Mouse (Mus musculus): ENCODE results near the gene Lpp. TPM values are rescaled to one million over a fixed set of nuclear protein-coding genes. Genes with fewer than 3 reads are reported as not detected.

The Lpp gene
- total and polyA plus RNA-seq, 3 experiments = 0.64 to 1.2 (median 0.68) TPM

- Histone ChIP-seq H3K79me2 (replicated peaks; ENCODE audit: control insufficient read depth, extremely low read depth, insufficient read depth, poor library complexity, severe bottlenecking) (no peaks in the 10 kb centered on the region), H3K27me3 (replicated peaks) (no peaks in the 10 kb centered on the region), H3K4me2 (ENCODE audit: insufficient read depth, low read depth, poor library complexity, severe bottlenecking) (no peak overlapping the region), H3K27ac (ENCODE audit: insufficient read depth, low read depth) (no peak overlapping the region), H3K9ac (ENCODE audit: insufficient read depth, low read depth) (no peak overlapping the region), H3K36me3 (replicated peaks in 1 of 2; ENCODE audit: control insufficient read depth in 1 of 2, insufficient read depth in 1 of 2, low read length in 1 of 2) (no peaks in the 10 kb centered on the region), H3K9me3 (replicated peaks; ENCODE audit: low read length) (no peaks in the 10 kb centered on the region), H3K4me1 (ENCODE audit: control insufficient read depth in 1 of 2, insufficient read depth in 2 of 2) (peaks cover 5 to 21% of the 10 kb centered on the region in 2 experiments), H3K4me3 (replicated peaks in 1 of 3; ENCODE audit: low read depth in 2 of 3, low read length in 2 of 3, poor library complexity in 1 of 3) (no peak overlapping the region)
- dilution Hi-C loops (cut with MboI; ENCODE audit: extremely low pct_ligation_motif_present, extremely low pct_unique_long_range_greater_than_20kb, low sequenced_read_pairs) = no loop called here
- no peak for DNase-seq (ENCODE audit: extremely low read depth)
- in situ Hi-C loops (cut with MboI; ENCODE audit: low pct_ligation_motif_present, low pct_unique_long_range_greater_than_20kb, low sequenced_read_pairs) = no loop called here
- TF ChIP-seq SMC3 (IDR thresholded peaks at IDR 0.05; ENCODE audit: low read depth, low read length) (no peak), BHLHE40 (IDR thresholded peaks at IDR 0.05; ENCODE audit: low read depth, low read length) (no peak), HCFC1 (IDR thresholded peaks at IDR 0.05; ENCODE audit: low read depth, low read length) (no peak), CHD1 (IDR thresholded peaks at IDR 0.05; ENCODE audit: low read depth, low read length) (no peak), MEF2A (IDR thresholded peaks at IDR 0.05; ENCODE audit: borderline replicate concordance, low read depth, low read length) (no peak), UBTF (IDR thresholded peaks at IDR 0.05; ENCODE audit: low read depth, low read length) (no peak), NELFE (IDR thresholded peaks at IDR 0.05; ENCODE audit: low read depth, low read length) (no peak), KAT2A (IDR thresholded peaks at IDR 0.05; ENCODE audit: insufficient replicate concordance, low read length) (no peak), USF2 (conservative IDR thresholded peaks at IDR 0.05; ENCODE audit: low read depth, low read length) (no peak), ZMIZ1 (IDR thresholded peaks at IDR 0.05; ENCODE audit: low read depth, low read length) (no peak)
These were observed 584.9 kb downstream of the Lpp start for GRCm38 (mm10) chr16:24978226-24978625.

GRCm38 (mm10) chr16:24979391-24979790, 586.1 kb downstream of the Lpp start:
- no peaks in the 10 kb centered on the region for H3K36me3 ChIP-seq (replicated peaks in 1 of 2; ENCODE audit: control insufficient read depth in 1 of 2, insufficient read depth in 1 of 2, low read length in 1 of 2)
- no peaks in the 10 kb centered on the region for H3K9me3 ChIP-seq (replicated peaks; ENCODE audit: low read length)
- no peak for DNase-seq (ENCODE audit: extremely low read depth)
- dilution Hi-C loops (cut with MboI; ENCODE audit: extremely low pct_ligation_motif_present, extremely low pct_unique_long_range_greater_than_20kb, low sequenced_read_pairs) (no loop called here), in situ Hi-C loops (cut with MboI; ENCODE audit: low pct_ligation_motif_present, low pct_unique_long_range_greater_than_20kb, low sequenced_read_pairs) (no loop called here)
- H3K9ac ChIP-seq (ENCODE audit: insufficient read depth, low read depth) = no peak overlapping the region
- H3K4me3 ChIP-seq (replicated peaks in 1 of 3; ENCODE audit: low read depth in 2 of 3, low read length in 2 of 3, poor library complexity in 1 of 3) = no peak overlapping the region
- H3K27ac ChIP-seq (ENCODE audit: insufficient read depth, low read depth) = no peak overlapping the region
- H3K4me2 ChIP-seq (ENCODE audit: insufficient read depth, low read depth, poor library complexity, severe bottlenecking) = no peak overlapping the region
- H3K79me2 ChIP-seq (replicated peaks; ENCODE audit: control insufficient read depth, extremely low read depth, insufficient read depth, poor library complexity, severe bottlenecking) = no peaks in the 10 kb centered on the region
- no peaks in the 10 kb centered on the region for H3K27me3 ChIP-seq (replicated peaks)
- TF ChIP-seq PAX5 (IDR thresholded peaks at IDR 0.05; ENCODE audit: low read length) = no peak
- no peak for TF ChIP-seq ZKSCAN1 (IDR thresholded peaks at IDR 0.05; ENCODE audit: borderline replicate concordance, low read depth, low read length)
- no peak for TF ChIP-seq MXI1 (IDR thresholded peaks at IDR 0.05; ENCODE audit: low read depth, low read length)
- no peak for TF ChIP-seq RAD21 (IDR thresholded peaks at IDR 0.05; ENCODE audit: low read depth, low read length)
- no peak for TF ChIP-seq JUN (IDR thresholded peaks at IDR 0.05; ENCODE audit: insufficient read depth, low read depth, low read length)
- TF ChIP-seq CTCF (conservative IDR thresholded peaks at IDR 0.05 in 1 of 2, IDR thresholded peaks at IDR 0.05 in 1 of 2; ENCODE audit: low read depth in 2 of 2, low read length in 2 of 2) = no peak
- no peak for TF ChIP-seq RCOR1 (conservative IDR thresholded peaks at IDR 0.05; ENCODE audit: low read depth, low read length)
- TF ChIP-seq MAX (IDR thresholded peaks at IDR 0.05; ENCODE audit: low read length) = no peak
- no peak for TF ChIP-seq IRF4 (IDR thresholded peaks at IDR 0.05; ENCODE audit: low read depth, low read length)
- no peak for TF ChIP-seq SMC3 (IDR thresholded peaks at IDR 0.05; ENCODE audit: low read depth, low read length)
- TF ChIP-seq KAT2A (IDR thresholded peaks at IDR 0.05; ENCODE audit: insufficient replicate concordance, low read length) = no peak
- TF ChIP-seq POLR2AphosphoS2 (IDR thresholded peaks at IDR 0.05; ENCODE audit: low read depth, low read length) = no peak
- no peak for TF ChIP-seq NRF1 (IDR thresholded peaks at IDR 0.05; ENCODE audit: low read depth, low read length)
- TF ChIP-seq BHLHE40 (IDR thresholded peaks at IDR 0.05; ENCODE audit: low read depth, low read length) = no peak
- no peak for TF ChIP-seq MEF2A (IDR thresholded peaks at IDR 0.05; ENCODE audit: borderline replicate concordance, low read depth, low read length)
- TF ChIP-seq GABPA (IDR thresholded peaks at IDR 0.05; ENCODE audit: insufficient replicate concordance, low read depth, low read length) = no peak
- H3K4me1 ChIP-seq (ENCODE audit: control insufficient read depth in 1 of 2, insufficient read depth in 2 of 2) = peaks cover 2 to 10% of the 10 kb centered on the region in 2 experiments; a peak in 2 of 4 replicates

Data from CH12.LX (cell line).